Mouse (Mus musculus): Measurements from ENCODE around the gene Cdk5rap3.

The Cdk5rap3 gene

DNA sequence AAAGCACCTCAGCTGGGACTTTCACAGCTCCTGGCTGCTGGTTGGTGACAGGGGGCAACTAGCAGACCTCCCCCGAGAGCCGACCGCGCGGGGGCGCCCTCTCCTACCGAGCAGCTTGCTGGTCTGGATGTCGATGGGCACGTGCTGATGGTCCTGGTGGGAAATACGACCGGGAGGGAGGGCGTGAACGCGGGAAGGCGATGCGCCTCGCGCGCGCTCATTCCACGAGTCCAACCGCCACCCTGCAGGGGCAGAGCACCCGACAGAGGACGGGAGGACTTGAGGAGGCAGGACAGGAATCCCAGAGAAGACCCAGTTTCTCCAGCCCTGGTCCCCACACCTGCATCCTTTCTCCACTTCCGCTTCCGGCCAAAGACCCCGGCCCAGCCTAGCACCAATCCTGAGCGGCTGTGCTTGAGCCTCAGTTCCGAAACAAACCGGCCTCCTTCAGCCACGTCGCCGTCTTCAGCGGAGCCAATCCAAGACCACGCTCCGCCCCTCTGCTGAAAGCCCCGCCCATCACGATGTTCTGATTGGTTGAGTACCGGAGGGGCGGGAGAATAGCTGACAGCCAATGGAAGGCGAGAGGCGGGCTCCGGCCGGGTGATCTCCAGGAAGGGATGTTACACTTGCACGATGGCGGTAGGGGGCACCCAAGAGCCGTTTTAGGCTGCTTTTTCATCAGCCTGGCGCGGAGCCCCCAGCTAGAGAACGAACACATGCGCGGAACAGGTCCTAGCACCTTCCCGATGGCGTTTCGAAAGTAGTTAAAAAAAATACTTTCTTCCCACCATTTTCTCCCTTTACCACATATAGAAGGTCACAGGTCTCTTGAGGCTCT is at the start of gene Cdk5rap3:
TSS of gene Cdk5rap3 (minus strand) at position 453 of the 841 bp plus-strand sequence.
- peak; percentile 100 for DNase-seq

DNA sequence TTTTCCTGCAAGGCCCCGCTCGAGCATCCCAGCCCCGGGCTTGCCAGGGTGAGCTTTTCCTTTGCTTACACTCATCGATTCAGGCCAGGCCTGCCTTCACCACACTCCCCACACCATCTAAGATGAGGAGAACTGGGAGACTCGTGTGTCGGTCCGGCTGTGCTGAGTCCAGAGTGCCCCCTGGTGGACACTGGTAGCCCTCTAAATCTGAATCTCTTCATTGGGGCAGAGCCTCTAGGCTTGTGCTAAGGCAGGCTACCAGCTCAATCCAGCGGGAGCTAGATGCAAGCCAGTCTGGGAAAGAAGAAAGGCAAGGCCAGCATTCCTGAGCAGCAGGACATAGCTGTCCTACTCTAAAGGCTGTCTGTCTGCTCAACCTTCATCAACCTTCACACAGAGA is 47.3 kb upstream of the Cdk5rap3 start:
- DNase-seq = peak; percentile 91

DNA sequence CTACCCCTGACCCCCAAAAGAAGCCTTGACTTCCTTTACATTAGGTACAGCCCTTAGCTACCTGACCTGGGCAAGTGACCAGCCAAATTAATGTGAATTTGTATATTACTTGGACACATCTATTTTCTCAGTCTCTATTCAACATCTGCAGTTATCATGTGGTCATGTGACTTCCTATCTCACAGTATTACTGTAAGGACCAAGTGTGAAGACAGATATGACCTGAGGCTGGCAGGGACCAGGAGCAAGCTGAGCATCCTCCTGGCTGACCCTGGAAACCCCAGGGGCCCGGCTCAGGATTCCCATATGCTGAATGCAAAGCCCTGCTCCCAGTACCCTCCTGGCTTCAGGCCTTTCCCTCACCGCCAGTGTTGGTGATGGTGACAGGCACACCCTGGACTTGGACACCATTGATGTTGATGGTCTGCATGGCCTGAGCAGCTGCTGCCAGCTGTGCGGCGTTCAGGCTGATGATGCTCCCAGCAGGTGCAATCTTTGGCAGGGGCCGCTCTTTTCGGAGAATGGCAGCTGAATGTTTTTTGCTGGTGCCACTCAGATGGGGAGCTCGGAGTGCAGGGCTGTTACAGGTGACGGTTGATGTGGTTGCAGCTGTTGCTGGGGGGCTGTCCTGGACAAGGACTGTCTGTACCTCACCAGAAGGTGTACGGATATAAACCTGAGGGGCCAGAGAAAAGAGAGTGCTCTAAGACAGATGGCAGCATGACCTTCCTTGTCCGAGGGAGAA is 40.9 kb upstream of the Cdk5rap3 start:
- DNase-seq = peak; percentile 80

DNA sequence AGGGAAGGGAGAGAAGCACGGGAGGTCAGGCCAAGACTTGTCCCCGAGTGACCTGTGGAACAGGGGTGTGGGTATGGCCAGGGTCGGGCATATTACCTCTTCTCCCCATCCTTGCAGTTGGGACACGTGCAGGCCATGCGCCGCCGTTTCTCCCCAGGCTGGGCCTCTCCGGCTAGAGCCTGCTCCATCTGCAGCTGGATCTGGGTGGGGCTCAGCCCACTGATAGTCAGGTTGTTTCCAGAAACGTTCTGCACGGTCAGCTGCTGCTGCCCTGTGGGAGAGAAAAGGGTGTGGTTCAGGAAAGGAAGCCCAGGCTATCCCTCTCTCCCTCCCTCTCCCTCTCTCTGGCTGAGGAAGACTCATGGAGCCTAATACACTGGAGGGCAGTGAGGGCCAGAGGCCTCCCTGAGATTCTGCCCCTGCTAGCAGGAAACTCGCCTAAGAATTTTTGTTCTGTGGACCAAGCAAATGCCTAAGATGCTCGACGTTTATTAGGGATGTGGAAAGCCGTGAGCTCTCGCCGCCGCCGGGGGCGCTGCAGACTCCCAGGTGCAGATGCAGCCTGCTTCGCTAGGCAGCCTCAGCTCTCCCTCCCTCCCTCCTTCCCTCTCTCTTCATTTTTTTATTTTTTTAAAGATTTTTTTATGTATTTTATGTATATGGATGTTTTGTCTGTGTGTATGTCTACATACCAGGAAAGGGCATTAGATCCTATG is 39.9 kb upstream of the Cdk5rap3 start:
- peak; percentile 59 for DNase-seq

DNA sequence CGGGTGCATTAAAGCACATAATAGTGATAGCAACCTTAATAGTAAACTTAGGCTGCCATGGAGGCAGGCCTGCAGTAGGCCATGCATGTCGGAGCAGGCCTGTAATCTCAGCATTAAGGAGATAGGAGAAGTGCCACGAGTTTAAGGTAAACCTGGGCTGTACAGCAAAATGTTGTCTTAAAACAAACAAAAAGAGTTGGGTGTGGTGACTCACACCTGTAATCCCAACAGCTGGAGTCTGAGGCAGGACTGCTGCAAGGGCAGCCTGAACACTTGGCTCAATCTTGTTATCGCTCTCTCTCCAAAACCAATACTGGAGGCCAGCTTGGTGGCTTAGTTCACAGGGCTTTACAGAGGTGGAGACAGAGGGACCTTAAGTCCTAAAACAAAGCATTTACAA is 38.8 kb upstream of the Cdk5rap3 start:
- no peak for DNase-seq

DNA sequence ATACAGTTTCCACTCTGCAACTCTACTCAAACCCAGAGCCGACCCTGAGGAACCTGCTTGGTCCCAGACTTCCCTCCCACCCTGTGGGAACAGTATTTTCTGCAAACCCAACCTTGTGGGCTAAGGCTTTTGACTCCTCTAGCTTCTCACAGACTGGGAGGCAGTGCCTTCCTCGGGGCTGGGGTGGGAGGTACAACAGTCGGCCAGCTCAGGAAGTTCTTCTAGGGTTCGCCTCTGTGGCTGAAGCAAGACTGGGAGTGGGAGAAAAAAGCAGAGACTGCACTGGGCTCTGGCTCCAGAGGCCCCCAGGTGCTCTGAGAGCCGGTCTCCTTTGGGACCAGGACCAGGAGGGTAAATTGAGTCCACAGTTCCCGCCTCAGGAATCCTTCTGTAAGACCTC is 36.6 kb upstream of the Cdk5rap3 start:
- peak; percentile 58 for DNase-seq

DNA sequence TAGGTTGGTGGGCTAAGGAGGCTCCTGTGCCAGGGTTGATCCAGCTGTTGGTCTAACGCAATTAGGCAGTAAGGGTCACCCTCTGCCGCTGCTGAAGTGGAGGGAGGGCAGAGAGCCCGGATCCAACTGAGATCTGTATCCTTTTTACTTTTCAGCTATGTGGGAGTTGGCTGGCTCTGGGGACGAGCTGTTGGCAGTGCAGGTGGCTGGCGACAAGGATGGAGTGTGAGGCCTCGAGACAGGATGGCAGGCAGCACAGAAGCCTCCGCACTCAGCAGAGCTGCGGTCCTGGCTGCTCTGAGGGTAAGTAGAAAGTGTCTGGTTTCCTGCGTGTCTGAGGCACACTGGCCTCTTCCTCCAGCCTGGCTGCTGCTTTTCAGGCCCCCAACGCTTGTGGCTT is 36.1 kb upstream of the Cdk5rap3 start:
- DNase-seq = peak; percentile 66

DNA sequence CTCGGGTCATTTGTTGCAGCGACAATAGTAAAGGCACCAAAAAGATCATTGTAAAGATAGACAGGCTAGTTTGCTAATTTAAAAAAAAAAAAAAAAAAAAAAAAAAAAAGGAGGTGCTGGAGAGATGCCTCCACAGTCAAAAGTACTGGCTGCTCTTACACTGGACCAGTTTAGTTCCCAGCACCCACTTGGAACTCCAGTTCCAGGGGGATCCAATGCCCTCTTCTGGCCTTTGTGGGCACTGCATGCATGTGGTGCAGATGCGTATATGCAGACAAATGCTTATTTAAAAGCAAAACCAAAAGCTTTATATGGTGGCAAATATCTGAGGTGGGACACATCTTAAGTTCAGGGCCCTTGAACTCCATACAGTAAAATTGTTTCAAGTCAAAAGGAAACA is 34.5 kb upstream of the Cdk5rap3 start:
- peak; percentile 50 for DNase-seq

DNA sequence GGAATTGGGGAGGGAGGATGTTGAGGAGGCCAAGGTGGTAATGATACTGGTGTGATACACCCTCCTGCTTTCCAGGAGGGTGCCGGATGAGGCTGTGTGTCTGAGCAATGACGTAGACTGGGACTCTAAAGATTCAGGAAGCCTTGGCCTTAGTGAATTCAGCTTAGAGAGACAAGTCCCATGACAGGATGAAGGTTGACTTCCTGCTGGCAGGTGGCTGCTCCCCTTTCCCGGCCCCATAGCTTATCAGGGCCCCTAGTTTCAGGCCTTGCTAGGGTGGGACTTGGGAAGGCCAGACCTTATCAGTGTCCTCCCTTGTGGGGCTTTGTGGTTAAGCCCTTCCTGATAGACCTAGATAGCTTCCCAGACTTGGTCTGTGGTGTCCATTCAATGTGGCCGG is 31.6 kb upstream of the Cdk5rap3 start:
- peak; percentile 42 for DNase-seq

DNA sequence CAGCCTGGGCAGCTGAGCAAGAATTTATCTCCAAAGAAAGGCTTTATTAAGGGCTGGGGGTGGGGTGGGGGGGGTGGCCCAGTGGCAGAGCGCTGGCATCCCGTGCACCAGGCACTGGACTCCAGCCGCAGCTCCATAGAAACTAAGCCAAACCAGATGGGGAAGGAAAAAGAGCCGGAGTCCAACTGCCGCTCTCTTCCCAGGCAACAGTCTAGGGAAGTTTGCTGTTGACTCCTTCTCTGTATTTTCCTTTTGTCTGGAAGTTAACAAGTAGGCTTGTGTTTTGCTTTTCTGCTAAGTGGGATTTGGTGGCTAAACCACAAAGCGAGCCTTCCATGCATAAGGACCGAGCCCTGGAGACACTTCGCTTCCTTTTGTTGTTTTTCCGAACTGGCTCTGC is 30.2 kb upstream of the Cdk5rap3 start:
- no peak for DNase-seq

DNA sequence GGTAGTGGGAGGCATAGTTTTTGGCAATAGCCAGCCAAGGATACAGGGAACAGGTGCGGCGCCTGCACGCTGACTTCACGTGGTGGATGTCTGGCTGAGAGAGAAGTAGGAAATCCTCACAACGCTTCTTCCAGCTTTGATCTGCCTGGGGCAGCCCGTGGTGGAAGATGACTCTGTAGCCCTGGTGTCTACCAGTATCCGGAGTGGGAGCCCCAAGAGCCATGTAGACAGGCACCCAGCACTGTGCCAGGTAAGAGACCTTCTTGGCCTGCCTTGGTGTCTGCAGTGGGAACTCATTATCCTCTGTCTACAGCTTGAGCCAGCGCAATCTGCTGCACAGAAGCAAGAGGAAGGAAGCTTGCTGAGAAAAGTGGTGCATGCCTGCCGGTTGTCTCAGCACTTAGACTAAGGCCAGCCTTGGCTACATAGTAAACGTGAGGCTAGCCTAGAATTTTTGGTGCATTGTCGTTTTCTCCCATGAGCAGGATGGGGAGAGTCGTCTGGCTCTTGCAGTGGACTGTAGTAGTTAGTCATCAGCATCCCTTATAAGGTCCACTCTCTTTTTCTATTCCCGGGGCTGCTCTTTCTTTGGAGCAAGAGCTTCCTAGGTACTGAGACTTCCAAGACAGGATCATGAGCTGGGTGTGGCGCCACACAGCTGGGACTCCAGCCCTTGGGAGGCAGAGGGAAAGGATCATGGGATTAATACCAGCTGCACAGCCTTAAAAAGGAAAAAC is 28.7 kb upstream of the Cdk5rap3 start:
- DNase-seq = no peak

DNA sequence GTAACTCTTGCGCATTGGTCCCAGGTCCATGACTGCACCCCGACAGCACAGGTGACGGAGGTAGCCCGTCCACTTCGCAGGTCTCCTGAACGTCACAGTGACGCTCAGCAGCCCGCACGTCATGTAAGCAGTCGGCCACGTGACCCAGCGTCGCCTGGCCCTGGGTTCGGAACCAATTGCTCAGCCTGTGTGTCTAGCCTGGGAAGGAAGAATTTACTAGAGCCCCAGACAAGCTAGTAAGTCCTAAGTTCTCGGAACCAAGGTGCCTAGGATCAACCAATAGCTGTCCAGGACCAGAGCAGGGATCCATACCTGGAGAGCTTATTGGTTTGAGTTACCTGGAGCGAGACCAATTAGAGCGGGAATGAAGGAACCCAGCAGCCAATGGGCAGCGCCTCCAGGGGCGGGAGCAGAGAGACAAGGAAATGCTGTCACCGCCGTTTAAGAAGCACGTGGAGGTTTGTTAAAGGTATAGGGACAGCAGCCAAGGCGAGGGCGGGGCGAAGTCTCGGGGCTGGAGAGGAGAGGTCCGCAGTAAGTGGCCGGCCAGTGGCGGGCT is 27.5 kb upstream of the Cdk5rap3 start, which contains the start of gene Pnpo:
TSS of gene Pnpo (minus strand) at position 241 of the 559 bp plus-strand sequence.
- DNase-seq = peak; percentile 92

DNA sequence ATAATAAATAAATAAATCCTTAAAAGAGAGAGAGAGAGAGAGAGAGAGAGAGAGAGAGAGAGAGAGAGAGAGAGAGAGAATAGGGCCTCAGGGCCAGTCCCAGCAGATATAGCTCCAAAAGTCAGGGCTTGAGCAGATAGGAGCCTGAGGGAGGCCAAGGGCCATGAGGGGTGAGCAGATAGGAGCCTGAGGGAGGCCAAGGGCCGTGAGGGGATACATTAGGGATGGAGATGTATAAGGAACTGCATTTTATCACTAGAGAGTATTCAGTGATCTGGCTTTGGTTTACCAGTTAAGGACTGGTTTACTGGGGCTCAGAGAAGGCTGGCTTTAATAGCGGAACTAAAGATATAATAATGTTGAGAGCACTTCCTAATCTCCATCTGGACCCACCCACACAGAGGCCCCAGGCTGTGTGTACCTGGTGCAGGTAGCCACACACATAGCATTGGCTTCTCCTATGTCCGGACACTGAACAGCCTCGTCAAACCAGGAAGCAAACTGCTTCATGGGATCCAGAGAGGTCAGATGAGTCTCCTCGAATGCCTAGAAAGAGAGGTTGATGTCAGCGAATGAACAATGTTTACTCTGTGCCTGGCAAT is 25.8 kb upstream of the Cdk5rap3 start:
- DNase-seq = no peak

DNA sequence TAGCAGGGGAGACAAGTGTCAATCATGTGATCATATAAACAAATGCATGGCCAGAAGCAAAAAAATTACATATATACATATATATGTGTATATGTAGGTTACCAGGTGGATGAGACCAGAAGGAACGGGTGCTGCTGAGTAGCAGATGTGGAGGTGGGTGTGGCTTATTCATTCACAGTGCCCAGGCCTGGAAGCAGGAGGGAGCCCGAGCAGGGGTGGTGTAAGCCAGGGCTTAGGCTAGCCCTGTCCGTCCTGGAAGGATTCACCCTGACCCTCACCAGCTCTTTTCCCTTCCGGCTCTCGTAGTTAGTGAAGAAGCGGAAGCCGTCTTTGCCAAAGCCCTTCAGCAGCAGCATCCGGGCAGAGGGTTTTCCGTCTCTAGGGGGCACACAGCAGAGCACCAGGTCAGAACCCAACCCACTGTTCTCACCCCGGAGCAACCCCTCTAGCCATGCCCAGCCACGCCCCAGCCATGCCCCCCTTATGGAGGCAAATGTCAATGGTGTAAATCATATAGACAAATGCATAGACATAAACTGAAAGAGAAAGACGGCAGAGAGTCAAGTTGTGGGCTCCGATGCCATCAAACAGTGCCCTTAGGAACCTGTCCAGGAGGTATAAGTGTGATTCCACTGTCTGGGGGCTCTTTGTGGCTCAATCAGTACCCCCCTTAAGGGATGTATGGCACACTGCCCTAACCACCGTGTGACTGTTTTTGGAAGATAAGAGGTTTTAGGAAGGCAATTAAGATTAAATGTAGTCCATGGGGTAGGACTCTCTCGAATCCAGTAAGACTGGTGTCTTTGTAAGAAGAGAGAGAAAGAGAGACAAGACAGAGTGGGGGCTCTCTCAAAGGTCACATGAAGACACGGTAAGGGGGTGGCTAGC is 24.5 kb upstream of the Cdk5rap3 start:
- peak; percentile 53 for DNase-seq

DNA sequence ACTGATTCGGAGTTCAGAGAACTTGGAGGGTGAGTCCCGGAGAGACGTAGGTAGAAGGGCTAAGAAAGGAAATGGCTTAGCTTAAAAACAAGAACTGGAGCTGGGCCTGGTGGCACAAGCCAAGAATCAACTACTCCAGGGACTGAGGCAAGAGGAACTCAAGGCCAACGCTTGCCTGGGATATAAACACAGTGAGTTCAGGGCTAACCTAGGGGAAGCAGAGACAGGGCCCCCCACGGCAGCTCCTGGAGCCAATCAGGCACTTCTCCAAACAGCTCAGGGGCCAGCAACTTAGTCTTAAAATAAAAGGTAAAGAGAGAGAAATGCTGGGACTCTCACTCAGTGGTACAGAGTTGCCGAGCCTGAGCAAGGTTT is 22.1 kb upstream of the Cdk5rap3 start:
- no peak for DNase-seq

DNA sequence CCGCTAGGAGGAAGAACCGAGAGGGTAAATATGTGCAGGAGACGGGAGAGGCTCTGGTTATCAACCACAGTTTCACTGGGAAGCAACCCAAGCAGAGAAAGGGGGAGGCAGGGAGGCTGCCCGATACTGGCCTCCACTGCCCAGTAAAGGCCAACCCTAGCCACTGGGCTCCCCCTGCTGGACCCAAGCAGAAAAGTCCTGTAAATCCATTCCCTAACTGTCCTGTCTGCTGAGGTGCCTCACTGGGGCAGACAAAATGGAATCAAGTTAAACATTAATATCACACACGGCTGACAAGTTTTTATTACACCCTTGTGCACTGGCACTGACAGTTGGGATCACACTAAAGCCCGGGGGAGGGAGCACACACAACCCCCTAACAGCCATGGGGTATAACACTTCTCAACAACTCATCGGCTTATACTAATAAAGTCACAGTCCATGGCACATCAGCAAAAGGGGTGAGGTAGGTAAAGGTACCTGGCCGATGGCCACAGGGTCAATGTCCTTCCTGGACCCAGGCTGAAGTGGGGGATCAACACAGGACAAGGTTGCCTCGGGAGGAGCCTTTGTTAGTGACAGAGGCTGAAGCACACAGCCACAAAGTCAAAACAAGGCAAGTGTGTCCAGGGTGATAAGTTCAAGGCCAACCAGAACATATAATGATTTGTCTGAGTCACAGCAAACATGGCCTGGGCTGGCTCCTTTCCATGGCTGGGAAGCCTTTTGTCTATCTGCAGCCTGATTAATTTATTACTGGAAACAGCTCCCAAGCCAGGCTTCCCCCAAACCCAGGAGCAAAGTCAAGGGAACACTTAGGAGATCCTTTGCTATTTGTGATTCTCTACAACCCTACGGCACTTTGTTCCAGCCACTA is 21.5 kb upstream of the Cdk5rap3 start:
- no peak for DNase-seq

DNA sequence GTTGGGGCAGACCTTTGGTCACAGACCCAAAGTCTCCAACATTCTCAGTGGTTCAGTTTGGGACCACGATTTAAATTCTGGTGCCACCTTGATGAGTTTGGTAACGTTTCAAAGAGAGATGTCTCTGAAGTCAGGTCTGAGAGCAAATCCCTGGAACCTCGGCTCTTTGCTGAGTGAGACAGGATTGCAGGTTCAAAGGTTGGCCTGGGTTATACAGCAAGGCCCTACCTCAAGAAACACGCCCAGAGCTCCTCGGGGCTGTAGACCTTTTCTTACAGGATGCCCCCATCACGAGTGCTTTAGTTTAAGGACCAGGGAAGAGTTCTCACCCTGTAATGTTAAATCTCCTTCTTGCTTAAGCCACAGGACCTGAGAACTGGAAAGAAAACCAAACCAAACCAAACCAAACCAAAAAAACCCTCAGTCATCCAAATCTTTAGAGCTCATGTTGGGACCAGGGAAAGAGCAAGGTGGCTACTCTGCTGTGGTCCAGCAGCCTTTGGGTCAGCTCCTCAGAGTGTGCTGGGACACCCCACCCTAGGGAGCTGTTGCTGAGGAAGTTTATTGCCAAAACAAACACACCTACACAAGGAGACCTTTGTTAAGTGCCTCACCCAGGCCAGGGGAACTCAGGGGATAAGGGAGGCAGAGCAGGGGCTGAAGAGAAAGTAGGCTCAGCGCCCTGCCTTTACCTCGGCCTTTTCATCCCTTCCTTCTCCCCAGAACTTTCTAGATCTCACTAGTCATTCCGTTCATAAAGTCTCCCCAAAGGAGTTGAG is 19.8 kb upstream of the Cdk5rap3 start:
- DNase-seq = no peak

DNA sequence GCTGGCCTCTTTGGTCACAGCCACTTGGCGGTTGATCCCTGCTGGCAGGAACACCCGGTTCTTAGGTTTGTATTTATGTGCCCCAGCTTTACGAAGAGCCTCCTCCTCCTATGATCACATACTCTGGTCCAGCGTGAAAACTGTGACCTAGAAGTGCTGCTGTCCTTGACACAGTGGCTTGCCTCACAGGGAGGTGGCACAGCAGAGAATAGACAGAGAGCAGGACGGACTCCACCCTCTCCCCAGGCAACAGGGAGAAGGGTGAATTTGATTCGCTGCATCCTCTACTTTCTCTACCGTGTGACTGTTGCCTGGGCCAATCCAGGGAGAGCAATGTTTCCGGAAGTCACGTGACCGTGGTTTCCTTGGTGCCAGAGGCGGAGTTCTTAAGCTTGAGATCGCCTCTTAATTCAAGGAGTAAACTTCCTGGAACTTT is 18.6 kb upstream of the Cdk5rap3 start:
- peak; percentile 48 for DNase-seq
